10 mouse cellular contexts compared by ENCODE assay signal in the genomic region with DNA sequence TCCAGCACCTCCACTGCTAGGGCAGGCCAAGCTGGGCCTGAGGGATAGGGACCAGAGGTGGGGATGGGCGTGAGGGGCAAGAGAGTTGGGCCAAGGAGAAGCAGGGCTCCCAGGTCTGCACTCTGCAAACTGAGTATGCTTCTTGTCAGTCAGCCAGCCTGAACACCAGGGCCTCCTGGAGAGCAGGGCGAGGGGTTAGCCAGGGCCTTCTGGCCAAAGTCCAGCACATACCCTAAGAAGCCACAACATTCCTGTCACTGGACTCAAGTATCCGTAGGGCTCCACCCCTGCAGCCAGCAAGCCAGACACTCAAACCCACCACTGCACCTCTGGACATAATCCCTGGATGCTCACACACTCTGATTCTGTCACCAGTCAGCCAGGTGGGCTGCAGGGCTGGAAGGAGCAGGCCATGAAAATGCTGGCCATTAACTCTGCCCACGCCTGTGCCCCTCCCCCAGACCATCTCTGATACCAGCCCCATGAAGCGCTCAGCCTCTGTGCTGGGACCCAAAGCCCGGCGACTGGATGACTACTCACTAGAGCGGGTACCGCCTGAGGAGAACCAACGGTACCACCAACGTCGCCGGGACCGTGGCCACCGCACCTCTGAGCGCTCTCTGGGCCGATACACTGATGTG. TPM values are rescaled to one million over a fixed set of nuclear protein-coding genes. Genes with fewer than 3 reads are reported as not detected.
DNase-seq lines count a peak whose midpoint lies in the region; ATAC-seq lines count a peak whose summit lies in the region.
"Had no signal": no experiment of that assay in that cellular context is flagged by ENCODE, and none has a peak within 500 bp of the region (broad histone marks: within the 10 kb centered on the region; RNA-seq: fewer than 3 reads in every experiment).

No protein-coding gene starts in this region.

- H3K9me3 ChIP-seq in hindbrain, embryonic 10.5 days: no peaks in the 10 kb centered on the region
- H3K9me3 ChIP-seq in hindbrain, embryonic 14.5 days (ENCODE audit: control insufficient read depth, low read length): no peaks in the 10 kb centered on the region
- H3K9me3 ChIP-seq in forebrain, embryonic 16.5 days (ENCODE audit: control insufficient read depth, low read length): no peaks in the 10 kb centered on the region
- no peaks in the 10 kb centered on the region for H3K9me3 ChIP-seq in limb, embryonic 12.5 days

- peaks cover 60% of the 10 kb centered on the region for H3K4me1 ChIP-seq in hindbrain, embryonic 10.5 days (replicated peaks)
- peaks cover 28% of the 10 kb centered on the region for H3K4me1 ChIP-seq in hindbrain, embryonic 14.5 days (replicated peaks; ENCODE audit: control insufficient read depth, insufficient read depth, low read length)
- peaks cover 22% of the 10 kb centered on the region for H3K4me1 ChIP-seq in forebrain, embryonic 16.5 days (replicated peaks; ENCODE audit: control insufficient read depth, insufficient read depth, low read length)
- peaks cover 58% of the 10 kb centered on the region for H3K4me1 ChIP-seq in limb, embryonic 12.5 days (replicated peaks)

- peaks cover 10% of the 10 kb centered on the region; the same call in 1 of the 2 replicates for H3K27me3 ChIP-seq in hindbrain, embryonic 10.5 days (ENCODE audit: insufficient read depth, poor library complexity, severe bottlenecking)
- H3K27me3 ChIP-seq in hindbrain, embryonic 14.5 days (ENCODE audit: control insufficient read depth, insufficient read depth, low read length): no peaks in the 10 kb centered on the region
- no peaks in the 10 kb centered on the region for H3K27me3 ChIP-seq in forebrain, embryonic 16.5 days (replicated peaks; ENCODE audit: control insufficient read depth, insufficient read depth, low read length)
- H3K27me3 ChIP-seq in limb, embryonic 12.5 days: no peaks in the 10 kb centered on the region

- no peak overlapping the region; the same call in 1 of the 2 replicates for H3K4me3 ChIP-seq in hindbrain, embryonic 10.5 days
- H3K4me3 ChIP-seq in hindbrain, embryonic 14.5 days (replicated peaks; ENCODE audit: low read length): no peak overlapping the region
- H3K4me3 ChIP-seq in forebrain, embryonic 16.5 days (replicated peaks; ENCODE audit: low read length): no peak overlapping the region
- H3K4me3 ChIP-seq in limb, embryonic 12.5 days (replicated peaks): no peak overlapping the region
- H3K4me3 ChIP-seq: myocyte had no signal

- no peak for ATAC-seq in hindbrain, embryonic 14.5 days (ENCODE audit: low FRiP score)
- ATAC-seq in forebrain, embryonic 16.5 days: no peak
- ATAC-seq in limb, embryonic 12.5 days (ENCODE audit: insufficient number of reproducible peaks, insufficient read depth, low FRiP score, low TSS enrichment, low read depth): no peak

- H3K4me2 ChIP-seq in hindbrain, embryonic 14.5 days (replicated peaks): no peak overlapping the region
- no peak overlapping the region for H3K4me2 ChIP-seq in forebrain, embryonic 16.5 days (ENCODE audit: low read length)
- no peak overlapping the region for H3K4me2 ChIP-seq in limb, embryonic 12.5 days

- no peak overlapping the region for H3K9ac ChIP-seq in hindbrain, embryonic 14.5 days
- H3K9ac ChIP-seq in forebrain, embryonic 16.5 days (replicated peaks; ENCODE audit: low read depth, low read length): peak overlapping the region; percentile 10; the same call in 1 of the 2 replicates
- H3K9ac ChIP-seq in limb, embryonic 12.5 days (replicated peaks): peak overlapping the region; percentile 12

- WGBS in hindbrain, embryonic 10.5 days: 88% methylated on average over 17 of the region's 17 CpGs
- 86% methylated on average over 17 of the region's 17 CpGs for WGBS in hindbrain, embryonic 14.5 days
- 89% methylated on average over 17 of the region's 17 CpGs for WGBS in forebrain, embryonic 16.5 days
- 84% methylated on average over 17 of the region's 17 CpGs for WGBS in limb, embryonic 12.5 days

- 0 out of 2 replicates have a peak, but pooled peaks cover 4% of the 10 kb centered on the region for H3K36me3 ChIP-seq in hindbrain, embryonic 10.5 days
- H3K36me3 ChIP-seq in hindbrain, embryonic 14.5 days (replicated peaks; ENCODE audit: control insufficient read depth, insufficient read depth): peaks cover 30% of the 10 kb centered on the region
- H3K36me3 ChIP-seq in forebrain, embryonic 16.5 days (ENCODE audit: control insufficient read depth, insufficient read depth): no peaks in the 10 kb centered on the region
- H3K36me3 ChIP-seq in limb, embryonic 12.5 days: no peaks in the 10 kb centered on the region

- no peak for DNase-seq in hindbrain, embryonic 10.5 days (ENCODE audit: low spot score)
- DNase-seq in hindbrain, embryonic 14.5 days (ENCODE audit: low spot score): no peak
- peak; percentile 50 to 67 for DNase-seq in cerebellum, adult 18-20 months
- DNase-seq in testis, postnatal 14 days (ENCODE audit: low spot score): no peak
- DNase-seq in embryo, embryonic 9.5 days (ENCODE audit: extremely low spot score): no peak
- no peak for DNase-seq in natural killer cell, adult 2 months (ENCODE audit: low spot score in 2 of 2)
- DNase-seq: gastrocnemius, postnatal 36 days had no signal

- peak overlapping the region; percentile 86 for H3K27ac ChIP-seq in hindbrain, embryonic 10.5 days
- no peak overlapping the region for H3K27ac ChIP-seq in hindbrain, embryonic 14.5 days
- H3K27ac ChIP-seq in forebrain, embryonic 16.5 days (ENCODE audit: low read length): no peak overlapping the region
- peak overlapping the region; percentile 41; the same call in 1 of the 2 replicates for H3K27ac ChIP-seq in limb, embryonic 12.5 days

RNA-seq across cellular contexts. Expression of a gene that starts 26.5 kb away (rescaled TPM):
- 89.9 and 94.7 TPM in 2 replicates for polyA plus RNA-seq in hindbrain, embryonic 10.5 days (2016; fragmentation: Nextera tagmentation; extraction: Ambion mirVana)
- 17.4 and 20.1 TPM in 2 replicates for polyA plus RNA-seq in hindbrain, embryonic 14.5 days (2014; fragmentation: Nextera tagmentation; extraction: Ambion mirVana)
- polyA plus RNA-seq in forebrain, embryonic 16.5 days (2015; fragmentation: Nextera tagmentation; extraction: Ambion mirVana): 22.5 and 25.5 TPM in 2 replicates
- 134 and 144 TPM in 2 replicates for polyA plus RNA-seq in limb, embryonic 12.5 days (2016; fragmentation: Nextera tagmentation; extraction: Ambion mirVana)

RNA-seq across cellular contexts. Expression of a gene that starts 49.9 kb away (rescaled TPM):
- polyA plus RNA-seq in hindbrain, embryonic 10.5 days (2016; fragmentation: Nextera tagmentation; extraction: Ambion mirVana): 57.8 and 65.9 TPM in 2 replicates
- 55.2 and 62.1 TPM in 2 replicates for polyA plus RNA-seq in hindbrain, embryonic 14.5 days (2014; fragmentation: Nextera tagmentation; extraction: Ambion mirVana)
- polyA plus RNA-seq in forebrain, embryonic 16.5 days (2015; fragmentation: Nextera tagmentation; extraction: Ambion mirVana): 63.4 and 73.3 TPM in 2 replicates
- polyA plus RNA-seq in limb, embryonic 12.5 days (2016; fragmentation: Nextera tagmentation; extraction: Ambion mirVana): 63.4 and 66.9 TPM in 2 replicates

RNA-seq across cellular contexts. Expression of a gene that starts 51.5 kb away (rescaled TPM):
- polyA plus RNA-seq in hindbrain, embryonic 10.5 days (2016; fragmentation: Nextera tagmentation; extraction: Ambion mirVana): 25.2 and 28.9 TPM in 2 replicates
- 17.8 and 18.1 TPM in 2 replicates for polyA plus RNA-seq in hindbrain, embryonic 14.5 days (2014; fragmentation: Nextera tagmentation; extraction: Ambion mirVana)
- polyA plus RNA-seq in forebrain, embryonic 16.5 days (2015; fragmentation: Nextera tagmentation; extraction: Ambion mirVana): 15.5 and 15.7 TPM in 2 replicates
- polyA plus RNA-seq in limb, embryonic 12.5 days (2016; fragmentation: Nextera tagmentation; extraction: Ambion mirVana): 16.9 and 21.4 TPM in 2 replicates

Comparison
In these comparisons a context has a peak if more than half of its experiments do, and no peak if none do; other contexts are left out.
1. H3K27ac ChIP-seq: peak in hindbrain, embryonic 10.5 days (single experiment) and limb, embryonic 12.5 days (single experiment); none in hindbrain, embryonic 14.5 days (single experiment) and forebrain, embryonic 16.5 days (single experiment).
2. DNase-seq: peak in cerebellum, adult 18-20 months (2 of 2); none in hindbrain, embryonic 10.5 days (single experiment), hindbrain, embryonic 14.5 days (single experiment), testis, postnatal 14 days (single experiment), embryo, embryonic 9.5 days (single experiment) and natural killer cell, adult 2 months (0 of 2).